Mouse (Mus musculus): ENCODE results near the gene Vapb. TPM values are rescaled to one million over a fixed set of nuclear protein-coding genes. Genes with fewer than 3 reads are reported as not detected.
"Not testable (repeated sequence)": the region's sequence is repeated elsewhere in the genome, so short reads cannot be mapped to it uniquely, and the experiment has no call there.

The Vapb gene
- total RNA-seq (2021), result 100 to 1,000 TPM; 162 to 176 TPM
- long read RNA-seq, experiment 1, full-length matches to known transcripts, result 9 of 10 reads
- long read RNA-seq, experiment 1, partial matches to known transcripts, result 0 of 10 reads
- long read RNA-seq, experiment 1, other reads (novel, unspliced or antisense), result 1 of 10 reads
- long read RNA-seq, experiment 2, full-length matches to known transcripts, result 24 of 32 reads
- long read RNA-seq, experiment 2, partial matches to known transcripts, result 0 of 32 reads
- long read RNA-seq, experiment 2, other reads (novel, unspliced or antisense), result 8 of 32 reads

DNA sequence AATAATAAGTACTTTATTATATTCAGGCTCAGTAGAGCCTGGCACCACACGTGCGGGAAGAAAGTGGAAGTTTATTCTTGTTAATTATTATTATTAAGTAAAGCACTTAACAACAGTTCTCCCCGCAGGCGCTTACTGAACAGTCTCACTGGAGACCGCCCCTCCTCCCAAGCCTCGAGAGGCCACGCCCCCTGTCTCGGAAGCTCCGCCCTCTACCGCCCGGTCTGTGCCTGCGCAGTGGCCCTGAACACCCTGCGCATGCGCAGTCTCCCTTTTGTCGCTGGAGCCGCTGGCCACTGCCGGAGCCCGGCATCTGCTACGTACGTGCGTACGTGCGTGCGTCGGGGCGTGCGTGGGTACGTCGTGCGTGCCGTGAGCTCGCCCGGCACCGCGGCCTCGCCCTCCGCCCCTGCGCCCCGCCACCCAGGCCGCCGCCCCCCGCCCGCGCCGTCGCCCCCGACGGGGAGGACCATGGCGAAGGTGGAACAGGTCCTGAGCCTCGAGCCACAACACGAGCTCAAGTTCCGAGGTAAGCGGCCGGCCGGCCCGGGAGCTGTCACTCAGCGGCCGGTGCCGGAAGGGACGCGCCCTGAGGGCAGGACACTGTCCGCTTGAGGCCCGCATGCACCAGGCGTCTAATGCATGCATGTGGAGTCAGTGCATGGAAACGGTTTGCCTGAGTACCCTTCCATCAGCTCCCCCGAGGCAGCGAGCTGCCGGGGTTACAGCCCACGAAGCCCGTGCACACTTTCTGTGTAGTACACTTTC lies at the start of gene Vapb:
Gene Vapb, plus strand, starts transcription at position 290 of the 768 bp plus-strand sequence.
- DNase-seq (ENCODE audit: low spot score in 2 of 2), result peak; percentile 100

DNA sequence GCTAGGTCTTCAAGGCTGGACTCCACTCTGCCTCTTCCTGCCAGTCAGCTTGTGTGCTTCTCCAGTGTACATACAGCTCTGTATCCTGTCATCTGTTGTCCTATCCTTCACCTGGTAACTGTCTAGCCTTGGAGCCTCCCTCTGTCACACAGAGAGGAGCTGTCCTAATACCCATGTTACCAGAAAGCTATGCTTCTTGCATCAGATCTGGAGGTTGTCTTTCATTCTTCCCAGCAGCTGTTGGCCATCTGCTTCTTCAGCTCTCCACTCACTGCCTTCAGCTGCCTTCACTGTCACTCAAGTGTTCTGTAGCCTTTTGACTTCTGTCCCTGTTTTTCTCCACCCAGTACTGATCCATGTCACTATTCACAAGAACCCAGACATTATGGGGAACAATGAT lies 47.5 kb upstream of the Vapb start:
- DNase-seq (ENCODE audit: low spot score in 2 of 2), result no peak

DNA sequence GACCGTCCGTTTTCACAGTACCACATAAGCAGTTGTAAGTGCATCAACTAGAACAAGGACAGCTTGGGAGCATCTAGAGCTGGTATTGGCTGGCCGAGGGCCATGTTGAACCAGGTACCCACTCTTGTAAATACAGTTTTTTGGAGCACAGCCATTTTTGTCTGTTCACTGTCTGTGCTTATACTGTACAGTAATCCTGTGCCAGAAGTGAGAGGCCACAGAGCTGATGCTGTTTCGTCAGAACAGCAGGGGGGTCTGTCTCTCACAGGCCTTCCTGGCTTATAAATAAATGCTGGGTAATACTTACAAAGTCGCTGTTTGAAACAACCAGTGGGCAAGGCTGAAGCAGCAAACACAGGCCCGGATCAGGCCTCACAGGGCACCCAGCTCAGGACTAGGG lies 45.6 kb upstream of the Vapb start:
- DNase-seq (ENCODE audit: low spot score in 2 of 2), result no peak

GRCm38 (mm10) chr2:173692693-173693092 lies 44.6 kb upstream of the Vapb start:
- no peak for DNase-seq (ENCODE audit: low spot score in 2 of 2)

DNA sequence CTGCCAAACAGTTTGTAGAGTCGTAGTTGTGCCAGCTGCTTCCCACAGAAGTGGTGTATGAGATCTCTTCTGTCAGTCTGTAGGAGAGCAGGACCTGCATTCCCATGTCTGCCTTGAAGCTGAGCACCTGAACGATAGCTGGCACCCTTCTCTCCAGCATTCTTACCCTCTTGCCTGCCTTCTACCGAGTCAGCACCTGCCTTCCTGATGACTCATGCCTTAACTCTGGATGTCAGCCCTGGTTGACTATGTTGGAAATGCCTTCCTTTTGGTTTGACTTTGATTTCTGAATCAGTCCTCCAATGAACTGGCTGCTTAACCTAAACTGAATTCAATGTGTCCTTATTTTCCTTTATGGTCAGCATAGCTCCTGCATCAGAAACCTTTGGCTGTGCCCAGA lies 38.5 kb upstream of the Vapb start:
- no peak for DNase-seq (ENCODE audit: low spot score in 2 of 2)

DNA sequence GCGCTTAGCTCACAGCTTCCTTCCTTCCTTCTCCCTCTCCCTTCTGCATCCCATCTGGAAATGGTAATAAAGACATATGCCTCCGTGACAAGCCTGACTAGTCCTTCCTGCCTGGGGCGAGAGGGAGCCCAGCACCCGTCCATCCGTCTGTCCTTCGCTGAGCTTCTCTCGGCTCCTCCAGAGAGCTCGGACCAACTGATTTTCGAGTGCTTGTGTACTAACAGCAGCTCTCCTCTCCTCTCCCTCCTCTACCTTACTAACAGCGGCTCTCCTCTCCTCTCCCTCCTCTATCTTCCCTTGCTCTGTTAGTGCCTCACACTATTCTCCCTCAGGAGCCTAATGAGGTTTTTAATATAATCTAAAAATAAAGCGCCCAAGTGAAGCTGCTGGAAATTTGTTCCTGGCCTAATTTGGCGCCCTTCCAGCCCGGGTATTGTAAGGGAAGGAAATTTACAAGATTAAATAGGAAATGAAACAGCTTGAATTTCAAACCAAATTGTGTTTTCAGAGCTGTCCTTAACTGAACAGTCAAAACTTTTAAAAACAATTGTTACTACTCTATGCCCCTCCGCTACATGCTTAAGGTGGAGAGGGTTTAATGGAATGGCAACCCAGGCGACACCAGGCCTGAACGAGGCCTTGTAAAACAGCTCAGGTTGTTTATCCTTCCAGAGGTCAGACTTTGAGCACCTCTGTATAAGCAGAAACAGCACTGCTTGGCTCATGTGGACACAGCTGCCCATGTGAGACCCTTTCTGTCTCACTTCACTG lies 35.0 kb upstream of the Vapb start:
- no peak for DNase-seq (ENCODE audit: low spot score in 2 of 2)

- no peak for DNase-seq (ENCODE audit: low spot score in 2 of 2)
These were observed 34.5 kb upstream of the Vapb start for GRCm38 (mm10) chr2:173702867-173703237.

GRCm38 (mm10) chr2:173705827-173706551 lies 31.3 kb upstream of the Vapb start:
- no peak for DNase-seq (ENCODE audit: low spot score in 2 of 2)

DNA sequence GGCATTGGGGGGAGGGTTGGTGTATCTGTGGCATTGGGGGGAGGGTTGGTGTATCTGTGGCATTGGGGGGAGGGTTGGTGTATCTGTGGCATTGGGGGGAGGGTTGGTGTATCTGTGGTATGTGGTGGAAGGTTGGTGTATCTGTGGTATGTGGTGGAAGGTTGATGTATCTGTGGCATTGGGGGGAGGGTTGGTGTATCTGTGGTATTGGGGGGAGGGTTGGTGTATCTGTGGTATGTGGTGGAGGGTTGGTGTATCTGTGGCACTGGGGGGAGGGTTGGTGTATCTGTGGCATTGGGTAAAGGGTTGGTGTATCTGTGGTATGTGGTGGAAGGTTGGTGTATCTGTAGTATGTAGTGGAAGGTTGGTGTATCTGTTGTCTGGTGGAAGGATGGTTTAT lies 29.7 kb upstream of the Vapb start:
- DNase-seq (ENCODE audit: low spot score in 2 of 2), result not testable (repeated sequence)

DNA sequence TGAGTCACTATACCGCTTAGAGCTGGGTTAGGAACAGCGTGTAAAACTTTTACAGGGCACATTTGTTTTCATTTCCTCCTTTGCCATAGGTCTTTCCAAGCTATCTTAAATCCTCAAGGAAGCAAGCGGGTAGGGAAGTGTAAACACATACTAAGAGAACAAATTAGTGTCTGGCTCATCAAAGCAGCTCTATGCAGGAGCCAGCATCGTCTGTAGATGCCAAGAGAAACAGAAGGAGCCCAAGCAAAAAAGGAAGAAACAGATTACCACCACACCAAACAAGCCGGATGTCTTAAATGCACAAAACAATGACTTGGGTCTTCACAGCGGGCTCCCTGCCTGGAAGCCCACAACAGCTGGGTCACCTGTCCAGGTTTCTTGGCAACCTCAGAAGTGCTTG lies 27.1 kb upstream of the Vapb start:
- no peak for DNase-seq (ENCODE audit: low spot score in 2 of 2)

DNA sequence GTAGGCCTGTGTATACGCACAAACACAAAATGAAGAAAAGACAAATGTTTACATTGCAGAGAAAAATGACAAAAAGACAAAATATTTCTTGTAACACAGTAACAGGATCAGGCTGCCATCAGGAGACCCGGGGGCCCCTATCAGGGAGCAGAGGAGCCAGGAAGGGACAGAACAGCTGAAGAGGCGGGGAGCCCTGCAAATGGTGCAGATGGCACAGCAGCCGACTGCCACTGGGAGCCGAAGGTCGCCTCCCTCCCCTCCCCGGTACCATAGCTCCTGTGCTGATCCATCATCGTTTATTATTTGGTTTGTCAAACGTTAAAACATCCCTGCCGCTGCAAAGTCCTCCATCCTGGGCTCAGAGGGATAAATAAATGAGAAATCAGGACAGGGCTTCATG lies 24.7 kb upstream of the Vapb start:
- DNase-seq (ENCODE audit: low spot score in 2 of 2), result no peak

DNA sequence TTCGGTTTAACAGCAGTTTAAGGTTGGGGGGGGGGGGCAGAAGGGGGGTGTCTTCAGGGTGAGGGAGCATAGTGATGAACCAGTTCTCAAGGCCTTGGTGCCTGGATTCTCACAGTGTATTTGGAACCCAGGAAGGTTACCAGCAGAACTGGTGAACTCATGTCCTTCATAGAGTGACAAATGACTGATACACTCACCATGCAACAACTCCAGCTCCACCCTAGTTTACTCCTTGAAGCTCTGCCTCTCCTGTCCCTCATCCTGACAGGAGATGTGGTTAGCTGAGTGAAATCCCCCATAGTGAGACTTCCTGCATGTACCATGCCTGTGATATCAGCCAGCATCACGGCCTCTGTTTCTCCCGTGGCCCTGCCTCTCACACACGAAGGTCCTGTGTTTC lies 24.1 kb upstream of the Vapb start:
- no peak for DNase-seq (ENCODE audit: low spot score in 2 of 2)

- DNase-seq (ENCODE audit: low spot score in 2 of 2), result no peak
These were observed 22.6 kb upstream of the Vapb start for GRCm38 (mm10) chr2:173714620-173715218.

DNA sequence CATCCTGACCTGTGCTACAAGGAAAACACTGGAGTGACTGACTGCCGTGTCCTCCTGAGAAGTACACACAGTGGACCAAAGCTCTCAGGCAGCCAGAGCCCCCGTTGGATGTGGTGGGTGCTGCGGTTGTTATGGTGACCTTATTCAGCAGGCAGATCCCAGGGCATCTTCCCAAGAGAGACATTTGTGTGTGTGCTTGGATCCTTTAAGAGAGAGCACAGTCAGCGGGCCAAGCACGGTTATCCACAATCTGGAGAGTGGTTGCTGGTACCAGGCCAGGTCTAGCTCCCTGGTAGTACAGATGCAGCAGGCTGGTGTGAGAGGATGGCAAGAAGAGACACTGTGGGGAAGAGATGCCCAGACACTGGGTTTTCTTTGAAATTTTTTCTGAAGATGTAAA lies 20.3 kb upstream of the Vapb start:
- no peak for DNase-seq (ENCODE audit: low spot score in 2 of 2)

- DNase-seq (ENCODE audit: low spot score in 2 of 2), result not testable (repeated sequence)
These were observed 18.2 kb upstream of the Vapb start, which contains the start of gene 1700010B08Rik for GRCm38 (mm10) chr2:173719115-173719514. Gene 1700010B08Rik, plus strand, starts transcription at chr2:173719415.

DNA sequence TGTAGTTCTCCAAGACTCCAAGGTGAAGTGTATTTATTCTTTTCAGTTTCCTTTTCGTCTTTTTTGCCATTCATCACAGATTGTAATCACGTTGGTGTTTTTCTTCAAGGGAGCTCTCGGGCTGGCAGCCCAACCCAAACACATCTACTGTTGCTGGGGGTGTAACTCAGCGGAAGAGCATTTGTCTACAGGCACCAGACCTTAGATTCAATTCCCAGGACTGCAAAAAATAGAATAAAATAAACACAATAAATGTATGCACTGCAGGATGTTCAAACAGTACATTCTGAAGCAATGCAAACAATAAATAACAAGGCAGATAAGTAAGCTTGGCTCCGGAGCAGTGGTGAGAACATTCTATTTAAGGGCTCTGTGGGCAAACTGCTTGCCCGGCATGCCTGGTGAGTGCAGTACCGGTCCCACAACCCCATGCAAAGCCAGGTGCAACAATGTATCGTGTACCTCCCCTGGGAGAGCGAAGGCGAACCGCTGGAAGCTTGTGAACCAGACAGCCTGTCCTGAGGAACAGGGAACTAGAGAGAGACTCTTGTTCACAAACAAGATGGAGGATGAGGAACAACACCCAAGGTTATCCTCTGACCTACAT lies 15.0 kb upstream of the Vapb start:
- DNase-seq (ENCODE audit: low spot score in 2 of 2), result no peak

DNA sequence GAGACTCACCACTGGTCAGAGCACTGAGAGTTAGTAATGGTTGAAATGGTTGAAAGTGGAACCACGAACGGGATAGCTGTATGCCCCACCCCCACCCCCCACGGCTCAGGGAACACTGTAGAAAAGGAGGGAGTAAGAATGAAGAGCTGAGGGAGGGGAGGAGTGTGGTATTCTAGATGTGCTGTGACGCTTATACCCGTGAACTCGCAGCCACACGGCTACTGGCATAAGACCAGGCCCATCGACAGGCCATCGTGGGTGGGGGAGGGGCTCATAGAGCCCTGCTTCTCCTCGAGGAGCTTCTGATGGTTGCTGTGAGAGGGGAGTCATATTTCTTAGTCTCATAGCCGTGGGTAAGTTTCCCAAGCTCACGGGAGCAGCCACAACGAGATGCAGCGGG lies 12.9 kb upstream of the Vapb start:
- DNase-seq (ENCODE audit: low spot score in 2 of 2), result no peak

DNA sequence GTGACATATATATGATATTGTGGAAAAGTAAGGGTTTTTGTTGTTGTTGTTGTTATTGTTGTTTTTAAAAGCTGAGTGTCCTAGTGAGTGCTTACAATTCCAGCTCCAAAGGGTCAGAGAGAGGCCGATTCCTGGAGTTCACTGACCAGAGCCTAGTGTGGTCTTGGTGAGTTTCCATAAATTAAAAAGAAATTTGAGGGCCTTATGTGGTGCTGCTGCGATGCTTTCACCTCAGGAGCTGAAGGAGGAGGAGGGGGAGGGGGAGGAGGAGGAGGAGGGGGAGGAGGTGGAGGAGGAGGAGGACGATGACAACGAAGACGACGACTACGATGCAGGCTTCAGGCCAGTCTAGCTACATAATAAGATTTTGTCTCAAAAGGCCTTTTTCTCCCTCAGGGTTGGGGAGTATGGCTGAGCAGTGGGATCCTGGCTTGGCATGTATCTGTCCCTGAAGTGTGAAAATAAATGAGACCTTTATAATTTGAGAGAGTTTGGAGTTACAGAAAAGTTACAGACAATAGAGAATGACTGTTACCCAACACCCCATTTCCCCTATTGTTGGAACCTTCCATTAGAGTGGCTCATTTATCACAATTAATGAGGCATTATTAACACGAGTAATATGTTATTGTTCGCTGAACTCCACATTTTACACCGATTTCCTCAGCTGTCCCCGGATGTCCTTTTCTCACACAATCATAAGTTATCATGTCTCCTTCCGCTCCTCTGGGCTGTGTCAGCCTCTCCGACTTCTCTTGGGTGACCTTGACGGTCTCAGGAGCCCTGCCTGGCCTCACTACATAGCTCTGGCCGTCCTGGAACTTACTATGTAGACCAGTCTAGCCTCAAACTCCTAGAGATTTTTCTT lies 12.1 kb upstream of the Vapb start:
- no peak for DNase-seq (ENCODE audit: low spot score in 2 of 2)

- DNase-seq (ENCODE audit: low spot score in 2 of 2), result no peak
These were observed 11.5 kb upstream of the Vapb start for GRCm38 (mm10) chr2:173725819-173726218.

Data from adrenal gland, adult 18-20 months (tissue).